Mouse (Mus musculus): ENCODE measurements at regions not wholly inside any gene's neighbourhood (a gene's known extent, or its start where the extent isn't known, plus 50 kb on each side); places are given as distances from the start of the nearest gene placed in this dataset.
A peak's percentile ranks its signal among the peaks of the same experiment; 100 is the strongest.

- peak in 1 of 2 experiments; percentile 20 for DNase-seq (ENCODE audit: inconsistent age in 2 of 2, low spot score in 1 of 2)
Measured at GRCm38 (mm10) chr16:27586307-27586706, 197.6 kb downstream of the Ccdc50 start.

- DNase-seq (ENCODE audit: inconsistent age in 2 of 2, low spot score in 1 of 2) = no peak
Measured at GRCm38 (mm10) chr16:27609366-27609765, 220.7 kb downstream of the Ccdc50 start.

- DNase-seq (ENCODE audit: inconsistent age in 2 of 2, low spot score in 1 of 2) = no peak
Measured at GRCm38 (mm10) chr16:27641306-27641705, 252.6 kb downstream of the Ccdc50 start.

- DNase-seq (ENCODE audit: inconsistent age in 2 of 2, low spot score in 1 of 2) = no peak
Measured at GRCm38 (mm10) chr16:27678275-27678674, 289.6 kb downstream of the Ccdc50 start.

- no peak for DNase-seq (ENCODE audit: inconsistent age in 2 of 2, low spot score in 1 of 2)
Measured at GRCm38 (mm10) chr16:27682926-27683325, 294.3 kb downstream of the Ccdc50 start.

- DNase-seq (ENCODE audit: inconsistent age in 2 of 2, low spot score in 1 of 2) = no peak
Measured at GRCm38 (mm10) chr16:27683826-27684225, 295.2 kb downstream of the Ccdc50 start.

GRCm38 (mm10) chr16:27709946-27710345 is 321.3 kb downstream of the Ccdc50 start:
- DNase-seq (ENCODE audit: inconsistent age in 2 of 2, low spot score in 1 of 2) = no peak

GRCm38 (mm10) chr16:27723445-27723844 is 334.8 kb downstream of the Ccdc50 start:
- DNase-seq (ENCODE audit: inconsistent age in 2 of 2, low spot score in 1 of 2) = no peak

Data from adrenal gland, adult (tissue).